Mouse (Mus musculus) thymus, adult 2 months (tissue): ENCODE data around the gene Nfia.

ENCODE experiments used
- CTCF ChIP-seq: fragments of 200-500 bp; IDR thresholded peaks from 2 replicates; pipeline ENCODE4 v1.5.1; 2012; ENCODE audit warnings: mild to moderate bottlenecking, control low read depth, low read length, moderate library complexity, borderline replicate concordance; ENCODE audit not compliant: control insufficient read depth, poor library complexity, insufficient read depth; ENCODE audit errors: extremely low read depth
- POLR2A ChIP-seq: fragments of 200-500 bp; IDR thresholded peaks from 2 replicates; pipeline ENCODE4 v1.6.1; 2012; ENCODE audit warnings: mild to moderate bottlenecking, low read length, control low read depth, moderate library complexity; ENCODE audit not compliant: control insufficient read depth, poor library complexity, insufficient read depth; ENCODE audit errors: extremely low read depth

- TF ChIP-seq POLR2A = no peak
- no peak for TF ChIP-seq CTCF
Observed at GRCm38 (mm10) chr4:97914761-97915160, 142.2 kb downstream of the Nfia start.
